Mouse (Mus musculus): Measurements from ENCODE around the gene Myo15b. TPM values are rescaled to one million over a fixed set of nuclear protein-coding genes. Genes with fewer than 3 reads are reported as not detected.

Gene Myo15b
- total RNA-seq (2021) = under 1 TPM; 0.37 to 0.60 TPM
- long read RNA-seq, experiment 1 = 0 reads
- long read RNA-seq, experiment 2 = 0 reads

DNA sequence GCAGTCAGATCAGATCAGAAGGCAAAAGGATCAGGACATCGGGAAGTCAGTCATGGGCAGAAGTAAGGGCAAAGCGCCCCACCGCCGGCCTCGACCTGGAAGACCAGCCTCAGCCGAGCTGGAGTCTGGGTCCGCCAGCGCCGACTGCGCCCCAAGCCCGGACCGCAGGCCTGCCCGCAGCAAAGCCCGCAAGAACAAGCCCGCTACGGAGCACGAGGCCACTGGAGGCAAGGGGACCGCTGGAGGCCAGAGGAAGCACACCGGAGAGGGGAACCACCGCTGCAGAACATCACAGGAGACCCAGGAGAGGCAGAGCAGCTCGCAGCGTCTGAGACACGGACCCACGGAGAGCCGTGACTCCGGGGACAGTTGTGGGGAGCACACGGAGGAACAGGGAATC lies at the start of gene Myo15b:
Gene Myo15b, plus strand, starts transcription at position 53 of the 400 bp plus-strand sequence.
- DNase-seq (ENCODE audit: low spot score in 2 of 2) = no peak

DNA sequence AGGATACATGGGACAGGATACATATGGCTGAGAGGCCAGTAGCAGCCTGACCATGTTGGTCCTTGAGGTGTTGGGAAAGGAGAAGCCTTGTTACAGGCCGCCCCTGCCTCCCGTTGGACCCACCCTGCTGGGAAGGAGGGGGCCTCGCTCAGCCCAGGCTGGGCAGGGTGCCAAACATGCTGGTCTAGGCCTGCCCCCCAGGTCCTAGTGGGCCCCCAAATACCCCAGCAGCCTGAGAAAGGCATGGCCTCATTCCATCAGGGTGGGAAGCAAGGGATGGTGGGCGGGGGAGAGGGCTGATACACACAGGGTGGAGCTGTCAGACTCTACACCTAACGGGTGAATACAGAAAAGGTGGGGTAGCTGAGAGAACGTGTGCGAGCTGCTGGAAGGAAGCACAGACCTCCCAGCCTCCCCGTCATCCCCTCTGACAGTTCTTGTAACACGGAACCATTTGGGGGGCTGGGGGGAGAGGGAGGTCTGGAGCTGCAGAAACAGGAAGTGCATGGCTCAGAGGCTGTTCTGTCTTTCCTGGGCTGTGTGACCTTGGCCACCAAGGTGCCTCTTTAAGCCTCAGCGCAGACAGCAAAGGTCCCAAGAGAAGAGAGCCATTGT lies 49.4 kb upstream of the Myo15b start:
- no peak for DNase-seq (ENCODE audit: low spot score in 2 of 2)

DNA sequence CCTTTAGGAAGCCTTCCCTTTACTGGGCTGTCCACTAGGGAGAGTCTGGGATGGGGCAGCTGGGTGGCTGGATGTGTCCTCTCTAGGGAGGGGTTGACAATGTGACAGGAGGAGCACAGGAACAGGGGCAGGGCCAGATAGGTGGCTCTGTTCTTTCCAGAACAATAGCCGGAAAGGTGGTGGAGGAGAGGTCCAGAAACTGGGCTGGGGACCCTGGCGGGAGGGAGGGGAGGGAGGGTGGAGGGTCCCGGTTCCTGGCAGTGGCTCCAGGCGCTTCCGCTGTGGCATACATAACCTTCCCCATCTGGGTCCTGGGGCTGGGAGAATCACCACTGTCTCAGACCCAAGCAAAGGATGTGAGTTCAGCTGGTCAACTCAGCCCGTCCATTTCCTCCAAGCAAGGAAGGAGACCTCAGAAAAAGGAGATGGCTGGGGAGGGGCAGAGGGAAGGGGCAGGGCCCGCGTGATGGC lies 48.9 kb upstream of the Myo15b start:
- DNase-seq (ENCODE audit: low spot score in 2 of 2) = no peak

DNA sequence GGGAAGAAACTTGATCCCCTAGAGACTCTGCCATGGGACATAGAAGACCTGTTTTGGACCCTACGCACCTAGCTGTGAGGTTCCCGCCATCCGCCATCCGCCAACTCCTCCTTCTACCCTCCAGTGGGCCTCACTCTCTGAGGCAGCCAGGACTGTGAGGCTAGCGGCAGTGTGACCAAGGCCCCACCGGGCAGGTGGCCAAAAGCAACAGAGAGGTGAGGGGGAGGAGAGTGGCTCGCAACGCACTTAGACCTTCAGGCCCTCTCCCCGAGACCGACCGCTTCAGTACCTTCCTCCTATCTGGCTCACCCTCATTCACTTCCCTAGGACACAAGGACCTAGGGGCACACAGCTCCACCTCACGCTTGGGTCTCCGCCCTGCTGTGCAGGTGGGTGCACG lies 47.8 kb upstream of the Myo15b start:
- no peak for DNase-seq (ENCODE audit: low spot score in 2 of 2)

DNA sequence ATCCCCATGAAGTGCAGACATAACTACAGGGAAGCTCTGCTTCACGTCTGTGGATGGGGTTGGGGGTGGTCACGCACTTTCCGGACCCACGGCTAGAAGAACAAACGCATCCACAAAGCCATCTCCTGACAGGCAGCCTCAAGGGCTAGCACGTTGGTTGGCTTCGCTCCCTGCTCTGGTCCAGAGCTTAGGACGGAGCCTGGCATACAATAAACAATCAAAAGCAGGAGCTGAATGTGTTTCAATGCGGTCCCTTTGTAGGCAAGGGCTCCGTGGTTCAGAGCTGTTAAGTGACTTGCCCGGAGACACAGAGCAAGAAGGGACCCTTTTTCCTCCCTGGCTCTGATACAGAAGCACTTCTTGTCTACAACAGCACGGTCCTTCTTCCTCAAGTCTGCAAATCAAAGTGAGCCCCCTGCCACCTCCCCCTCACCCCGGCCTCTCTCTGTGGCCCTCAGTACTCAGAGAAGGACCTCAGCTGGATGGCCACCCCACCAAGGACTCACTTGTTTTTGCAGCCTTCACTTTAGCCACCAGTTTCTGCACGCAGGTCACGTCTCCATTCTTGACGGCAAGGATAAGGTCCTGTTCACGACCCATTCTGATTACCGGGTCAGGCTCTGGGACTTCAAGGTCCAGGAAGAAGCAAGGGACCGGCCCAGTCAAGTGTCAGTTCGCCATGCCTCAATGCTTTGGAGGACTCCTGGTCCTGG lies 46.7 kb upstream of the Myo15b start:
- DNase-seq (ENCODE audit: low spot score in 2 of 2) = no peak

DNA sequence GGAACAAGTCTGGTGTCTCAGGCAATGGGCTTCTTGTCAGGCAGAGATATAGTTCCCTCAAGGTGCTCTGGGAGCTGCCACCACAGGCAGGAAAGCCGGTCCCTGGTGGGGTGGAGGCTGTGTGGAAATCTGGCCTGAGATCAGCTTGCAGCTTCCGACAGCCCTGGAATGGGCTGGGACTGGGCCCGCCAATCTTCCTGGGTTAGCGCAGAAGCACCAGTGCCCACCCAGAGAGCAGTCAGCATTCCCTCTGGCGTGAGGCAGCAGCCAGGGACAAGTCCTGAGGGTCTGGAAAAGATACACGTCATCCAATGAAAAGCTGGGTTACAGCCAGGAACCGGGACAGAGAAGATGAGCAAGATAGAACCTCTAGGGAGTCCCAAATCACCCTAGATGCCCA lies 46.1 kb upstream of the Myo15b start:
- no peak for DNase-seq (ENCODE audit: low spot score in 2 of 2)

DNA sequence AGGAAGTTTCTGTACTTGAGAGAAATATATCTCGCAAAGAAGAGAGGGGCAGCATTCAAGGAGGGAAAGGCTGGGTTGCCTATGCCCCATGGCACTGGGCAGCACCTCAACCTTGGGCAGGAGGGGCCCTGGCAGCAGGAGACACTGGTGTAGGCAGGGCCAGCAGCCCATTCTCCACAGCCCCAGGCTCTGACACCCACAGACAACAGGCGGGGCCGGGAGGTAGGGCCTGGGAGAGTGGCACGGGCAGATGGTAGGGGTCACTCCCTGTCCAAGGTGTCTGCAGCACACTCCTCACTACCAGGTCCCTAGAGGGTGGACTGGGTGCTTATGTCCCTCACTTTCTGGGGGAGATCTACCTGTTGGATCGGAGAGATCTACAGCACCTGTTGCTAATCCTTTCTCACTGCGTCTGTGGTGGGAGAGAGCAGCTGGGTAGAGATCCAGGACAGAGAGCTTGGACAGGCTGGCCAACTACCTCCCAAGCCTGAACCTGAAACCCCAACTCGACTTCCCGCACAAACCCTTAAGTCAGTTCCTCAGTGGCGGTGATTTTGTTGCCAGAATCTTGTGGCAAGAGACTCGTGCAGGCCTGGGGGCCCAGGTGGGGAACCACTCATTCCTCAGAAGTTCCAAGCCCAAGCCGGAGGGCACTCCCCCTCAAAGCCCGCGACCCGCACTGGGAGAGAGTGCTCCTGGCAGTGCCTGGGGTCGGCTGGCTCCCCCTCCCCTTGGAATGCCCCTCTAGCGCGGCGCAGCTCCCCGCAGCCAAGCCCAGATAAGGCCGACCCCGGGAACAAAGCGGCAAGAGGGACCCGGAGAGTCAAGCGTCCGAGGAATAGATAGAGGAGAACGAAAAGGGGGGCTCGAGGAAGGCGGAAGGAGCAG lies 45.4 kb upstream of the Myo15b start:
- no peak for DNase-seq (ENCODE audit: low spot score in 2 of 2)

DNA sequence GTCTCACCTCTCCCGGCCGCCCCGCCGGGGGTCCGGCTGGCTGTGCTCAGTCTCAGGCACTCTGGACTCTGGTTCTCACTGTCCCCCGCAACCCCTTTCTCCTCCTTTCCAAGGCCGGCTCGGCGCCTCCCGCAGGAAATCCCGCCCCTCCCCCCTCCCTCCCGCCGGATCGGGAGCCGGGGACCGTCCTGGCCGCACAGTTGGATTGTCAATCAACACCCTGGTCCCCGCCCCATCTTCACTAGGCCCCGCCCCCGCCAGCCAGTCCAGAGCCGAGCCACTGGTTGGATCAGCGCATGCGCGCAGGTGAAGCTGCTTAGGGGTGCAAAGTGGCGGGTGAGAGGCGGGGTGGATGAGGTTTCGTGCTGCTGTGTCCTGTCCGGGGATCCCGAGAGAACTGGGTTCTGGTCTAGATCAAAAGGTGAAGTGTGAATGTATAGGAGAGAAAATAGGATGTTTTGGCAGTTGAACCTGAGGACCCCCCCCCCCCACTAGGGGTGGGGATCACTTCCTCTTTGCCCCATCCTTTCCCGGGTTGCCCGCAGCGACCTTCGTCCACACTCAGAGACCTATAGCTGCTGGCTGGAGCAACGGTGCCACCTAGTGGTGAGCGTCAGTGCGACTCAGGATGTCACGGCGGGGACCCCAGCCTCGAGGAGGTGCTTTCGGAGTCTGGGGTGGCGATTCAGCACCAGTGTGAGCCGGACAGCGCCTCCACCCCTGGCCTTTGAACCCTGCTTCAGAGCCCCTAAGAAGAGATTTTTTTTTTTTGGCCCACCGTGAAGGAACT lies 44.5 kb upstream of the Myo15b start, which contains the start of gene Caskin2:
Gene Caskin2, minus strand, starts transcription at position 133 of the 790 bp plus-strand sequence.
- peak; percentile 94 to 98 for DNase-seq (ENCODE audit: low spot score in 2 of 2)

DNA sequence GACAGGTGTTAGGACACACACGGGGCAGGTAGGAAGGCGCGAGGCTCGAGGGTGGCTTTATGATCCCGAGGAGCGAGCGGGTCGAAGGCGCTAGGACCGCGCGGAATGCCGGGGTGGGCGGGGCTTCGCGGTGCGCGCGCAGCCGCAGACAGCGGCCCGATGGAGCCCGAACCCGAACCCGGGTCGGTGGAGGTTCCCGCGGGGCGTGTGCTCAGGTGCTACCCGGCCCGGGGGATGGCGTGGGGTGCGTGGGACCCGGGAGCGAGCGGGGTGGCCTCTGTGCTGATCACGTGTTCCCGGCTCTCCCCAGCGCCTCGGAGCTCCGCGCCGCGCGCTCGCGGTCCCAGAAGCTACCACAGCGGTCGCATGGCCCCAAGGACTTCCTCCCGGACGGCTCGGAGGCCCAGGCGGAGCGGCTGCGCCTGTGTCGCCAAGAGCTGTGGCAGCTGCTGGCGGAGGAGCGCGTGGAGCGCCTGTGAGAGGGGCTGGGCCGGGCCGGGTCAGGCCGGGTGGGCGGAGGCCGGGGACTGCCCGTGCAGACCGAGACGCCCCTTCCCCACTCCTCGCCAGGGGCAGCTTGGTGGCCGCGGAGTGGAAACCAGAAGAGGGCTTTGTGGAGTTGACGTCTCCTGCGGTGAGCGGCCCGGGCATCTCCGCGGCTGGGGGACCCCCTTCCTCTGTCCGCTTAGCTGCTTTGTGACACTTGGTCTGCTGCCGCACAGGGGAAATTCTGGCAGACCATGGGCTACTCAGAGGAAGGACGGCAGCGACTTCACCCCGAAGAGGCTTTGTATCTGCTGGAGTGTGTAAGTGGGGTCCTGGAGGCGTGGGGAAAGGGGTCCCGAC lies 43.4 kb upstream of the Myo15b start, which contains the start of gene Tsen54:
Gene Tsen54, plus strand, starts transcription at position 120 of the 846 bp plus-strand sequence.
- peak; percentile 86 to 89 for DNase-seq (ENCODE audit: low spot score in 2 of 2)

DNA sequence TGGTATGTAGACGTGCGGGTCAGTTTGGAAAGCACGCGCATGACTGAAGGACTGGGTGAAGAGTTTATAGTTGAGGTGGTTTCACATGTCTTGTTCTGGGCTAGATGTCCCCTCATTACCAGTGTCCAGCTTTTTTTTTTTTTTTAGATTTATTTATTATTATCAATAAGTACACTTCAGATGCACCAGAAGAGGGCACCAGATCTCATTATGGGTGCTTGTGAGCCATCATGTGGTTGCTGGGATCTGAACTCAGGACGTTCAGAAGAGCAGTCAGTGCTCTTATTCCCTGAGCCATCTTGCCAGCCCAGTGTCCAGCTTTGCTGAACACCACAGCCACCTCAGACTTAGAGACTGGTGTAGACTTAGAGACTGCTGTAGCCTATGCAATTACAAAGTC lies 40.9 kb upstream of the Myo15b start:
- DNase-seq (ENCODE audit: low spot score in 2 of 2) = no peak

DNA sequence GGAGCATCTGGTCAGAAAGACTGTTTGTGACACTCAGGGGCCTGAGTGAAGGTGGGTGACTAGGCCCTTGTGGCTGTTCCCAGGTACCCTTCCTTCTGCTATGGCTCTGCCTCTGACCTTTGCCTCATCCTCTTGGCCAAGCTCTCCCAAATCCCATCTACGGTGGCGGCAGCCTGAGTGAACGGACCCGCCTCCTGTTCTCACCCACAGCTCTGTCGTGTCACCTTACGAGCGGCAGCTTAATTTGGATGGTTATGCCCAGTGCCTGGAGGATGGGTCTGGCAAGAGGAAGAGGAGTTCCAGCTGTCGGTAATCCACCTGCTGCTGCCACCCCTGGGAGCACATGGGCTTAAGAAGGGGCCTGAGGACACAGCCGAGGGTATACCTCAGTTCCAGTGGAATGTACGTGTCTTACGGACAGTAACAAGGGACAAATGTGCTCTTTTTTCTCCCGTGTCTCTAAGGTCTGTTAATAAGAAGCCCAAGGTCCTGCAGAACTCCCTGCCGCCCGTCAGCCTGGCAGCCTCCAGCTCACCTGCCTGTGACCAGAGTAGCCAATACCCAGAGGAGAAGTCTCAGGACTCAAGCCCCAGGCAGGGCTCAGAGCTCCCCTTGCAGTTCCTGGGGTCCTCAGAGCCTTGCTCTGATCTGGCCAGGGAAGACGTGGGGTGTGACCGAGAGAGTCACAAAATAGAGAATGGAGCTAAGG lies 38.1 kb upstream of the Myo15b start:
- DNase-seq (ENCODE audit: low spot score in 2 of 2) = no peak

DNA sequence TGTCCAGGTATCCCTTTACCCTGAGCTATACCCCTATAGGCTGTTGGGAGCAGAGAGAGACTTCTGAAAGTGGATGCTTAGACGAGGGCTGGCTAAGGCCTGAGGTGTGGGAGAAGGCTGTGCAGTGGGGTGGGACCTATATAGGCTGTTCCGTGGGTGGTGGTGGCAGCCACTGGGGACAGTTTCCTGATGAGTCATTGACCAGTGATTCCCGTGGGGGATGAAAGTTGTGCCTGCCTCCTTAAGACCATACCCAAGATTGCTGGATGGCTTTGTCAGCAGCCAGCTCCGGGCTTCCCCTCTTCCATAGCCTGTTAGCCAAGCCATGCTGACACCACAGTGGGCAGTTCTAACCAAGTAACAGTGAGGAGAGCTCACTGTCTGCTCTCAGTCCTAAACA lies 37.2 kb upstream of the Myo15b start:
- DNase-seq (ENCODE audit: low spot score in 2 of 2) = no peak

DNA sequence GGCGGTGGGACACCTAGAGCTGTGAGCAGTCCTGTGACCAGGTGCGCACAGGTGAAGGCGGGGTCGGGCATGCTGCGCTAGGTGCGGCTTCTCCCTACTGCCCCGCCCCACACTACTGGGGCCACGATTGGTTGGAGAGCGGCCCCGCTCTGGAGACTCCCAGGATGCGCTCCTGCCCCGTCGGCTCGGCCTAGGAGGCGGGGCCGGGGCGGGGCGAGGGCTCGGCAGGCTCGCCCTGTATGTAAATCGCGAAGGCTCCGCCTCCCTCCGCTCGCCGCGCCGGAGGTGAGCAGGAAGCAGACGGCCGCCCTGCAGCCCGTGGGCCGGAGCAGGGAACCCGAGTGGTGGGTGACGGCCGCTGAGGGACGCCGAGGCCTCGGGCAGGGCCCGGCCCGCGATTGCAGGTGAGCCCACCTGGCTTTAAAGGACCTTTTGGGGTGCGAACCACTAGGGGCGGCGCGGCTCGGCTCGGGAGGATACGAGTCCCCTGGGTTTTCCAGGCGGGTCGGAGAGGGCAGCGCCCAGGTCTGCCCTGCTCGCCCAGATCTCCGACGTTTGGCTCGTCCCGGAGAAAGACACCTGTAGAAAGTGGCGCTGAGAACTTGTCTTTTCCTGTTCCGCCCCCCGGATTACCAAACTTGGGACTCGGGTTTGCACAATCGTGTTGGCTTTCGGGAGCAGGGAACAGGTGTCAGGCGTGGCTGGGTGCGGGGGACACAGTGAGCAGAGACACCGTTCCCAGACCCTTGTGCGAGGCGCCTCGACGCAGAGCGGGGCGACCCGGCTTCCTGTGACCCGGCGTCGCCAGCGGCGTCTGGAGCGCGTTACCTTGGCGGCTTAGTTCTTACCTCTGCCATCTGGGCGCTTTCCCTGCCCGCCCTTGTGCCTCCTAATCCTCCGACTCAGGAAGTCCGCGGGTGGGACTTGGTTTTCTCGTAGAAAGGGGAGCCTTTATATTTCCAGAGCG lies 34.1 kb upstream of the Myo15b start, which contains the start of gene Llgl2:
Gene Llgl2, plus strand, starts transcription at position 276 of the 967 bp plus-strand sequence.
- peak; percentile 53 to 75 for DNase-seq (ENCODE audit: low spot score in 2 of 2)

DNA sequence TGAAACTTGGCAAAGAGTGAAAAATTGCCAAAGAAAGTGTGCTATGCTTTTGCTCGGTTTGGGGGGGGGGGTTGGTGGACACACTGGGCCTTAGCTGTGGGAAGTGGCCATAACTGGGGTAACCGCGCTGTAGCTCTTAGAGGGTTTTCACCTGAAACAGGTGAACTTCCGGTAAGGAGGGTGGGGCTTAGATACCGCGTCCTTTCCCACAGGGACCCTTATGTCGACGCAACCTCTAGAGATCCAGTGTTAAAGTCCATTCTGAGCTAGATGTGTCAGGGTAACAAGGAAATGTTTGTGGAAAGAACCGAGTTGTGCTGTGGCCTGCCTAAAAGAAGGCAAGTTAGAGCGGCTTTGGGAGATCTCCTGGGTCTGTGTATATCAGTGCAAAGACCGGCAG lies 33.4 kb upstream of the Myo15b start:
- DNase-seq (ENCODE audit: low spot score in 2 of 2) = no peak

DNA sequence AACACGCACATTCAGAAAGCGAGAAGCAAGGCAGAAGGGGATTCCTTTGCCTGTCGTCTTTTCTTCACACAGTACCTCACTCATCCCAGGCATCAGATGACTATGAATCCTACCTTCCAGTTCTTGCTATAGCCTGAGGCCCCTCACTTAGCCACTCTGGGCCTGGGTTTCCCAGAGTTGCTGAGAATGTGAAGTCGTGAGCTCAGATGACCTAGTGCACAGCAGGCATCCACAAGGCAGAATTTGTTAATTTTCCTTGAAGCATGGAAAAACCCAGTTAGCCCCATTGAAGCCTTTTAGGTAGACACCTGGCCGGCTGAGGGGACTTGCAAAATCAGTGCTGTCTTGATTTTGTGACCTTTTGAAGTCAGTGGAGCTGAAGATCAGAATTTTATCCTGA lies 31.7 kb upstream of the Myo15b start:
- DNase-seq (ENCODE audit: low spot score in 2 of 2) = no peak

DNA sequence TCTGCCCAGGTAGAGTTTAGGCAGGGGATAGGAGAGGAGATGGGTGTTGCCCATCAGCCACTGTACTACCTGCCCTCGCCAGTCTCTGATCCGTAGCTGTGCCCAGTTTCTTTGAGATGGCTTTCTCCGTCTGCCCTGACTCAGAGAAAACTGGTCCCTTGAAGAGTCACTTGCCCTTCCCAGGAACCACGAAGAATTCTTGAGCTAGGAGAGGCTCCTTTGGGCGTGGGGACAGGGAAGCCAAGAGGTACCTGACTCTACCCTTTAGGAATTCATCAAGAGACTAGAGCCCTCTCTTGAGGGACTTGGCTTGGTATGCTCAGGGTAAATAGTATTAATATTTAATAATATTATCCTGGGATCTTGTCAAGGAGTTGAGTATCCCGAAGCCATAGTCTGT lies 30.6 kb upstream of the Myo15b start:
- DNase-seq (ENCODE audit: low spot score in 2 of 2) = no peak

DNA sequence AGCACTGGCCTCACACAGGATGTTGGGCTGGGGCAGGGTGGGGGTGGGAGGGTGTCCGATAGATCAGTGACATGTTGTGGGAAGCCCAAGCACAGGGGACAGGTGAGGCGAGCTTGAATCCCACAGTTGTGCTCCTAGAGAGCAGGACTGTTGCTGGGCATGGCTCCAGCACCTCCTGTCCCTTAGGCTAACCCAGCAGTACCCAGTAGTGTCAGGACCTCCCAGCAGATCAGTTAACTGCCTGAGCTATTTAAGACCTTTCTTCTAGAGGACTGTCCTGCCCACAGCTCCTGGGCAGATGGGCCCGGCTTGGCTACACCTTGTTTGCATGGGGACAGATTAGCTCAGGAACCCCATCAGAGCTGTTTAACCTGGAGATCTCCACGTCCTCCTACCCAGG lies 29.2 kb upstream of the Myo15b start:
- DNase-seq (ENCODE audit: low spot score in 2 of 2) = no peak
